Mouse (Mus musculus): ENCODE data around the gene Olfr1002. TPM values are rescaled to one million over a fixed set of nuclear protein-coding genes. Genes with fewer than 3 reads are reported as not detected.
"Not testable (repeated sequence)": the region's sequence is repeated elsewhere in the genome, so short reads cannot be mapped to it uniquely, and the experiment has no call there.

The Olfr1002 gene
- polyA plus RNA-seq (2014; fragmentation: Nextera tagmentation; extraction: Ambion mirVana), result not detected in 2 replicates

DNA sequence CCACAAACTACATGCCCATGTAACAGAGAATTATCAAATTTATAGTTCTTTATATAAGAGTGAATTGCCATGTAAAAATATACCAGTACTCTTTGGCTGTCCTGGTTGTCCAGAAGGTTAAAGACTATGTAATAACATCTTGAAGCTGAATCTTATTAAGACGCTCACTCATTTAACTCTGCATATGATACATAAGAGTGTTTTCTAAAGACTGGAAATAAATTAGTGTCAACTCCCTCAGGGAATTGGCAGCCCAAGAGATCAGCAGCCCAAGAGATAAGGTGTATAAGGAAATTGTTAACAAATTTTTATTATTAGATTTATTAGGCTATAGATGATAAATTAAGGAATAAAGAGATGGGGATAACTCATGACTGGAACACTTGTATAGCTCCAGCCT is at the start of gene Olfr1002:
Gene Olfr1002, minus strand, starts transcription at position 101 of the 400 bp plus-strand sequence.
- no peak within 1 kb of the TSS for H3K4me2 ChIP-seq (replicated peaks; ENCODE audit: low read depth, low read length)
- WGBS, result 89% methylated on average over 1 of the region's 1 CpGs
- no peaks in the 10 kb centered on the region for H3K36me3 ChIP-seq (ENCODE audit: control insufficient read depth, insufficient read depth, low read length)
- ATAC-seq (ENCODE audit: low FRiP score, low TSS enrichment), result no peak
- no peak within 1 kb of the TSS for H3K4me3 ChIP-seq (ENCODE audit: low read length)
- no peaks in the 10 kb centered on the region for H3K4me1 ChIP-seq (ENCODE audit: control insufficient read depth, insufficient read depth, low read length)
- no peaks in the 10 kb centered on the region for H3K27me3 ChIP-seq (ENCODE audit: control insufficient read depth, insufficient read depth, low read length)
- H3K9me3 ChIP-seq (ENCODE audit: control insufficient read depth, low read length), result no peaks in the 10 kb centered on the region
- no peak within 1 kb of the TSS for H3K27ac ChIP-seq (ENCODE audit: low read depth, low read length)
- H3K9ac ChIP-seq (ENCODE audit: low read depth, low read length), result no peak within 1 kb of the TSS

DNA sequence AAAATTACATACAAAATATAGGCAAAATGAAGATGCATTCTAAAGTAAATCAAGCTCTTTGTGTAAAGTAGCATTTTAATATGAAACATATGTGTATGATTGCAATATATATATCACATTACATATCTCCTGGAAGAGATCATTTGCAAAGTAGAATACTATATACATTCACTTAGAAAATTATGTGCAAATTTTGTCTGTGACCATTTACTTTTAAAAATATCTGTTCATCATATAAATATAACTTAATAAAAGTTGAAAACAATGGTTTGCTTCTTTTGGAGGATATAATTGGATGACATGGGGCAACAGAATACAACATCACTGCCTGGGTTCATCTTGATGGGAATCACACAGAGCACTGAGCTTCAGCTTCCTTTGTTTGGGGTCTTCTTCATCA is 38.6 kb upstream of the Olfr1002 start, which contains the start of gene Olfr1008:
Gene Olfr1008, plus strand, starts transcription at position 301 of the 400 bp plus-strand sequence.
- ATAC-seq (ENCODE audit: low FRiP score, low TSS enrichment), result no peak

DNA sequence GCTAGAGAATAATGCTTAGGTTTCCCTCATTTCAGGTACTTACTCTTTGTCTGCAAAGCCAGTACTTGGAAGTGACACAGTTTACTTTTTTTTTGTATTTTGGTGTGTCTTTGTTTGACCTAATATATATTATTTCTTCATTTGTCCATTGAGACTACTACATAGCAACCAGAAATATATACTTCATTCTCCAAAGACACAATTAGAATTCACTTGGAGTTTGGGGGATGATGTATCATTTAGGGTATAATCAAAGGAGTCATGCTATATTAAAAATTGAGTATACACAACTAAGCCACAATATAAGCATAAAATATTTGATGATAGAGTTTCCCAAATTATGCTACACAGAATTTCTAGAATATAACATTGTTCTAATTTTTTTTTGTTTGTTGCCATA is 28.2 kb upstream of the Olfr1002 start, which contains the start of gene Olfr1006:
Gene Olfr1006, minus strand, starts transcription at position 101 of the 400 bp plus-strand sequence.
- Histone ChIP-seq H3K4me3 (ENCODE audit: low read length) (no peak within 1 kb of the TSS), H3K9ac (ENCODE audit: low read depth, low read length) (no peak within 1 kb of the TSS), H3K4me2 (replicated peaks; ENCODE audit: low read depth, low read length) (no peak within 1 kb of the TSS), H3K27ac (ENCODE audit: low read depth, low read length) (no peak within 1 kb of the TSS), H3K9me3 (ENCODE audit: control insufficient read depth, low read length) (no peaks in the 10 kb centered on the region), H3K27me3 (ENCODE audit: control insufficient read depth, insufficient read depth, low read length) (no peaks in the 10 kb centered on the region), H3K36me3 (ENCODE audit: control insufficient read depth, insufficient read depth, low read length) (no peaks in the 10 kb centered on the region), H3K4me1 (ENCODE audit: control insufficient read depth, insufficient read depth, low read length) (no peaks in the 10 kb centered on the region)
- no peak for ATAC-seq (ENCODE audit: low FRiP score, low TSS enrichment)

More for the DNA sequence above, 38.6 kb upstream of the Olfr1002 start, which contains the start of gene Olfr1008:
- H3K27ac ChIP-seq (ENCODE audit: low read depth, low read length), result no peak within 1 kb of the TSS
- H3K4me1 ChIP-seq (ENCODE audit: control insufficient read depth, insufficient read depth, low read length), result no peaks in the 10 kb centered on the region
- no peaks in the 10 kb centered on the region for H3K27me3 ChIP-seq (ENCODE audit: control insufficient read depth, insufficient read depth, low read length)
- peaks cover 2% of the 10 kb centered on the region; the same call in 1 of the 2 replicates for H3K9me3 ChIP-seq (ENCODE audit: control insufficient read depth, low read length)
- H3K4me3 ChIP-seq (ENCODE audit: low read length), result no peak within 1 kb of the TSS
- no peak within 1 kb of the TSS for H3K9ac ChIP-seq (ENCODE audit: low read depth, low read length)
- no peak within 1 kb of the TSS for H3K4me2 ChIP-seq (replicated peaks; ENCODE audit: low read depth, low read length)
- no peaks in the 10 kb centered on the region for H3K36me3 ChIP-seq (ENCODE audit: control insufficient read depth, insufficient read depth, low read length)

- H3K27ac ChIP-seq (ENCODE audit: low read depth, low read length); H3K4me1 ChIP-seq (ENCODE audit: control insufficient read depth, insufficient read depth, low read length); H3K36me3 ChIP-seq (ENCODE audit: control insufficient read depth, insufficient read depth, low read length); H3K4me2 ChIP-seq (replicated peaks; ENCODE audit: low read depth, low read length); ATAC-seq (ENCODE audit: low FRiP score, low TSS enrichment); H3K27me3 ChIP-seq (ENCODE audit: control insufficient read depth, insufficient read depth, low read length); H3K4me3 ChIP-seq (ENCODE audit: low read length); H3K9ac ChIP-seq (ENCODE audit: low read depth, low read length); H3K9me3 ChIP-seq (ENCODE audit: control insufficient read depth, low read length): not testable (repeated sequence)
These were observed 13.9 kb upstream of the Olfr1002 start, which contains the start of gene Olfr154 for GRCm38 (mm10) chr2:85664355-85664754. TSS of gene Olfr154 (minus strand) at chr2:85664455.

- H3K4me3 ChIP-seq (ENCODE audit: low read length), result no peak within 1 kb of the TSS
- no peak for ATAC-seq (ENCODE audit: low FRiP score, low TSS enrichment)
- WGBS, result 65% methylated on average over 1 of the region's 1 CpGs
These were observed 38.7 kb downstream of the Olfr1002 start, which contains the start of gene Olfr1000 for GRCm38 (mm10) chr2:85611803-85612202. TSS of gene Olfr1000 (minus strand) at chr2:85611903.

More at GRCm38 (mm10) chr2:85611803-85612202, 38.7 kb downstream of the Olfr1002 start, which contains the start of gene Olfr1000:
- Histone ChIP-seq H3K9ac (ENCODE audit: low read depth, low read length) (no peak within 1 kb of the TSS), H3K36me3 (ENCODE audit: control insufficient read depth, insufficient read depth, low read length) (no peaks in the 10 kb centered on the region), H3K9me3 (ENCODE audit: control insufficient read depth, low read length) (no peaks in the 10 kb centered on the region), H3K4me1 (ENCODE audit: control insufficient read depth, insufficient read depth, low read length) (no peaks in the 10 kb centered on the region), H3K27ac (ENCODE audit: low read depth, low read length) (no peak within 1 kb of the TSS), H3K27me3 (ENCODE audit: control insufficient read depth, insufficient read depth, low read length) (no peaks in the 10 kb centered on the region), H3K4me2 (replicated peaks; ENCODE audit: low read depth, low read length) (no peak within 1 kb of the TSS)

Other genes with a start within 250 kb of the Olfr1002 start
- gene Olfr992, start 241.2 kb downstream of the Olfr1002 start, polyA plus RNA-seq (2014; fragmentation: Nextera tagmentation; extraction: Ambion mirVana), result not detected in 2 replicates
- not detected in 2 replicates for gene Olfr993, start 235.8 kb downstream of the Olfr1002 start, polyA plus RNA-seq (2014; fragmentation: Nextera tagmentation; extraction: Ambion mirVana)
- not detected in 2 replicates for gene Olfr994, start 214.3 kb downstream of the Olfr1002 start, polyA plus RNA-seq (2014; fragmentation: Nextera tagmentation; extraction: Ambion mirVana)
- gene Olfr995, start 207.1 kb downstream of the Olfr1002 start, polyA plus RNA-seq (2014; fragmentation: Nextera tagmentation; extraction: Ambion mirVana), result not detected in 2 replicates
- gene 4833423E24Rik, start 131.7 kb downstream of the Olfr1002 start, polyA plus RNA-seq (2014; fragmentation: Nextera tagmentation; extraction: Ambion mirVana), result not detected in 2 replicates
- gene Olfr996, start 71.5 kb downstream of the Olfr1002 start, polyA plus RNA-seq (2014; fragmentation: Nextera tagmentation; extraction: Ambion mirVana), result not detected in 2 replicates
- gene Olfr998, start 61.8 kb downstream of the Olfr1002 start, polyA plus RNA-seq (2014; fragmentation: Nextera tagmentation; extraction: Ambion mirVana), result not detected in 2 replicates
- gene Olfr1000, start 38.8 kb downstream of the Olfr1002 start, polyA plus RNA-seq (2014; fragmentation: Nextera tagmentation; extraction: Ambion mirVana), result not detected in 2 replicates
- gene Olfr154, start 13.8 kb upstream of the Olfr1002 start, polyA plus RNA-seq (2014; fragmentation: Nextera tagmentation; extraction: Ambion mirVana), result not detected in 2 replicates
- gene Olfr1006, start 28.1 kb upstream of the Olfr1002 start, polyA plus RNA-seq (2014; fragmentation: Nextera tagmentation; extraction: Ambion mirVana), result not detected in 2 replicates
- not detected in 2 replicates for gene Olfr1008, start 38.7 kb upstream of the Olfr1002 start, polyA plus RNA-seq (2014; fragmentation: Nextera tagmentation; extraction: Ambion mirVana)
- gene Olfr1009, start 64.7 kb upstream of the Olfr1002 start, polyA plus RNA-seq (2014; fragmentation: Nextera tagmentation; extraction: Ambion mirVana), result not detected in 2 replicates
- not detected in 2 replicates for gene Olfr1012, start 112.1 kb upstream of the Olfr1002 start, polyA plus RNA-seq (2014; fragmentation: Nextera tagmentation; extraction: Ambion mirVana)
- gene Olfr1013, start 116.4 kb upstream of the Olfr1002 start, polyA plus RNA-seq (2014; fragmentation: Nextera tagmentation; extraction: Ambion mirVana), result not detected in 2 replicates
- not detected in 2 replicates for gene Olfr1014, start 122.0 kb upstream of the Olfr1002 start, polyA plus RNA-seq (2014; fragmentation: Nextera tagmentation; extraction: Ambion mirVana)
- not detected in 2 replicates for gene Olfr1015, start 131.3 kb upstream of the Olfr1002 start, polyA plus RNA-seq (2014; fragmentation: Nextera tagmentation; extraction: Ambion mirVana)
- gene Olfr1016, start 151.8 kb upstream of the Olfr1002 start, polyA plus RNA-seq (2014; fragmentation: Nextera tagmentation; extraction: Ambion mirVana), result not detected in 2 replicates
- gene Olfr1018, start 167.8 kb upstream of the Olfr1002 start, polyA plus RNA-seq (2014; fragmentation: Nextera tagmentation; extraction: Ambion mirVana), result not detected in 2 replicates
- not detected in 2 replicates for gene Olfr1019, start 194.8 kb upstream of the Olfr1002 start, polyA plus RNA-seq (2014; fragmentation: Nextera tagmentation; extraction: Ambion mirVana)
- not detected in 2 replicates for gene Olfr1020, start 196.3 kb upstream of the Olfr1002 start, polyA plus RNA-seq (2014; fragmentation: Nextera tagmentation; extraction: Ambion mirVana)
- not detected in 2 replicates for gene Olfr1022, start 217.9 kb upstream of the Olfr1002 start, polyA plus RNA-seq (2014; fragmentation: Nextera tagmentation; extraction: Ambion mirVana)
- gene Olfr1023, start 234.9 kb upstream of the Olfr1002 start, polyA plus RNA-seq (2014; fragmentation: Nextera tagmentation; extraction: Ambion mirVana), result not detected in 2 replicates